13 mouse cellular contexts compared by ENCODE assay signal in genomic region chr2:162031636-162032035, GRCm38 (mm10).
DNase-seq lines count a peak whose midpoint lies in the region; ATAC-seq and TF ChIP-seq lines count a peak whose summit lies in the region.
"Had no signal": no experiment of that assay in that cellular context is flagged by ENCODE, and none has a peak within 500 bp of the region (broad histone marks: within the 10 kb centered on the region; RNA-seq: fewer than 3 reads in every experiment).

No protein-coding gene starts in this region.

- H3K9ac ChIP-seq in midbrain, postnatal 0 days (replicated peaks; ENCODE audit: low read length, poor library complexity, severe bottlenecking) = no peak overlapping the region
- H3K9ac ChIP-seq: midbrain, embryonic 12.5 days had no signal

- H3K9me3 ChIP-seq in midbrain, postnatal 0 days (ENCODE audit: low read length) = no peaks in the 10 kb centered on the region
- H3K9me3 ChIP-seq: heart, embryonic 10.5 days; midbrain, embryonic 12.5 days had no signal

- no peak overlapping the region for H3K27ac ChIP-seq in kidney, adult 2 months (ENCODE audit: insufficient read depth, low read depth, low read length)
- H3K27ac ChIP-seq in midbrain, postnatal 0 days (ENCODE audit: low read depth, low read length) = no peak overlapping the region
- H3K27ac ChIP-seq: heart, embryonic 10.5 days; midbrain, embryonic 12.5 days; stomach, postnatal 0 days had no signal

- TF ChIP-seq POLR2A in kidney, adult 2 months (IDR thresholded peaks at IDR 0.05; ENCODE audit: low read depth, low read length) = no peak

- H3K4me1 ChIP-seq in kidney, adult 2 months (ENCODE audit: control insufficient read depth, insufficient read depth, low read length) = no peaks in the 10 kb centered on the region
- H3K4me1 ChIP-seq in midbrain, postnatal 0 days (ENCODE audit: insufficient read depth, low read length) = no peaks in the 10 kb centered on the region
- H3K4me1 ChIP-seq: heart, embryonic 10.5 days; midbrain, embryonic 12.5 days had no signal

- H3K36me3 ChIP-seq in kidney, adult 2 months (ENCODE audit: control insufficient read depth, insufficient read depth, low read length) = no peaks in the 10 kb centered on the region
- H3K36me3 ChIP-seq in midbrain, postnatal 0 days (ENCODE audit: insufficient read depth, low read length) = no peaks in the 10 kb centered on the region
- H3K36me3 ChIP-seq: heart, embryonic 10.5 days; midbrain, embryonic 12.5 days had no signal

- no peak overlapping the region for H3K4me3 ChIP-seq in kidney, adult 2 months (ENCODE audit: insufficient read depth, low read depth, low read length)
- no peak overlapping the region for H3K4me3 ChIP-seq in midbrain, postnatal 0 days (ENCODE audit: low read depth, low read length)
- H3K4me3 ChIP-seq: heart, embryonic 10.5 days; midbrain, embryonic 12.5 days had no signal

- peak; percentile 6 for DNase-seq in adrenal gland, postnatal 14 days
- no peak for DNase-seq in adrenal gland, adult 18-20 months (ENCODE audit: low spot score in 2 of 2)
- peak; percentile 44 to 59 for DNase-seq in kidney, postnatal 4 days
- DNase-seq in kidney, adult 2 months = no peak
- peak; percentile 69 for DNase-seq in embryo, embryonic 10.5 days (ENCODE audit: low spot score)
- peak; percentile 61 for DNase-seq in mesoderm, embryonic 11.5 days (ENCODE audit: low read depth, low spot score)
- DNase-seq in gastrocnemius, postnatal 25 days = no peak
- DNase-seq in midbrain, postnatal 0 days (ENCODE audit: low spot score) = no peak
- DNase-seq: cerebellum, postnatal 36 days had no signal

- ATAC-seq in midbrain, postnatal 0 days (ENCODE audit: low FRiP score) = no peak
- ATAC-seq: inflammation-experienced regulatory T-cells, adult 6 months had no signal

- H3K27me3 ChIP-seq in kidney, adult 2 months (replicated peaks; ENCODE audit: control insufficient read depth, insufficient read depth, low read length) = no peaks in the 10 kb centered on the region
- no peaks in the 10 kb centered on the region for H3K27me3 ChIP-seq in midbrain, postnatal 0 days (ENCODE audit: insufficient read depth, low read length)
- H3K27me3 ChIP-seq: midbrain, embryonic 12.5 days had no signal

- no peak overlapping the region for H3K4me2 ChIP-seq in midbrain, postnatal 0 days (ENCODE audit: low read depth, low read length, poor library complexity, severe bottlenecking)
- H3K4me2 ChIP-seq: midbrain, embryonic 12.5 days had no signal

- TF ChIP-seq CTCF in kidney, adult 2 months (conservative IDR thresholded peaks at IDR 0.05; ENCODE audit: insufficient read depth, insufficient read length, low read depth, low read length) = no peak
- TF ChIP-seq CTCF in midbrain, postnatal 0 days (IDR thresholded peaks at IDR 0.05) = no peak

- 65% methylated on average over 4 of the region's 4 CpGs for WGBS in kidney, adult 2 months
- WGBS in midbrain, postnatal 0 days = 78% methylated on average over 4 of the region's 4 CpGs

Comparison
In these comparisons a context has a peak if more than half of its experiments do, and no peak if none do; other contexts are left out.
1. DNase-seq: peak in adrenal gland, postnatal 14 days (single experiment), kidney, postnatal 4 days (2 of 2), embryo, embryonic 10.5 days (single experiment) and mesoderm, embryonic 11.5 days (single experiment); none in adrenal gland, adult 18-20 months (0 of 2), kidney, adult 2 months (single experiment), gastrocnemius, postnatal 25 days (single experiment) and midbrain, postnatal 0 days (single experiment).